Mouse (Mus musculus): ENCODE measurements around the gene Slc9a1. TPM values are rescaled to one million over a fixed set of nuclear protein-coding genes. Genes with fewer than 3 reads are reported as not detected.

The Slc9a1 gene
- polyA plus RNA-seq, 1 experiment = 30.1 TPM

DNA sequence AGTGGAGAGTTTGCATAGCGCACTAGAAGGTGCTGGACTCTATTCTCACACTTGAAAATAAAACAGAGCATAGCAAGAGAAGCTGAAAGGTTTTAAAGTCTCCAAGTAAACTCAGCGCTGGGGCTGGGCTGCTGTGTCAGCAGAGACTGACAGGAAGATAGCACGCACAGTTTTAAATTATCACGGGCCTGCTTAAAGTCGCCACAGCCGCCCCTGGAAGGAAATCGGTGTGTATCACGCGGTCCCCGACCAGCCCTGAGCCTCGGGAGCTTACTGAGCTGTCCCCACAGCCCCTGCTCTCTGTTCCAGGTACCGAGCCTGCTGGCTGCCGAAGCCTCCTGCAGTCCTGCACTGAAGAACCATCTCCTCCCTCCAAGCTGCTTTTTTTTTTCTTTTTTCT is 32.5 kb downstream of the Slc9a1 start:
- WGBS = 47% methylated on average over 13 of the region's 13 CpGs
- H3K4me1 ChIP-seq (ENCODE audit: control insufficient read depth, insufficient read depth, low read length) = no peaks in the 10 kb centered on the region
- H3K27ac ChIP-seq (ENCODE audit: insufficient read depth, low read depth, low read length) = no peak overlapping the region
- no peak for TF ChIP-seq CTCF (conservative IDR thresholded peaks at IDR 0.05; ENCODE audit: insufficient read depth, insufficient read length, low read depth, low read length)
- no peak for TF ChIP-seq POLR2A (IDR thresholded peaks at IDR 0.05; ENCODE audit: low read depth, low read length)
- H3K27me3 ChIP-seq (replicated peaks; ENCODE audit: control insufficient read depth, insufficient read depth, low read length) = no peaks in the 10 kb centered on the region
- H3K4me3 ChIP-seq (ENCODE audit: insufficient read depth, low read depth, low read length) = no peak overlapping the region
- DNase-seq = no peak
- no peaks in the 10 kb centered on the region for H3K36me3 ChIP-seq (ENCODE audit: control insufficient read depth, insufficient read depth, low read length)

DNA sequence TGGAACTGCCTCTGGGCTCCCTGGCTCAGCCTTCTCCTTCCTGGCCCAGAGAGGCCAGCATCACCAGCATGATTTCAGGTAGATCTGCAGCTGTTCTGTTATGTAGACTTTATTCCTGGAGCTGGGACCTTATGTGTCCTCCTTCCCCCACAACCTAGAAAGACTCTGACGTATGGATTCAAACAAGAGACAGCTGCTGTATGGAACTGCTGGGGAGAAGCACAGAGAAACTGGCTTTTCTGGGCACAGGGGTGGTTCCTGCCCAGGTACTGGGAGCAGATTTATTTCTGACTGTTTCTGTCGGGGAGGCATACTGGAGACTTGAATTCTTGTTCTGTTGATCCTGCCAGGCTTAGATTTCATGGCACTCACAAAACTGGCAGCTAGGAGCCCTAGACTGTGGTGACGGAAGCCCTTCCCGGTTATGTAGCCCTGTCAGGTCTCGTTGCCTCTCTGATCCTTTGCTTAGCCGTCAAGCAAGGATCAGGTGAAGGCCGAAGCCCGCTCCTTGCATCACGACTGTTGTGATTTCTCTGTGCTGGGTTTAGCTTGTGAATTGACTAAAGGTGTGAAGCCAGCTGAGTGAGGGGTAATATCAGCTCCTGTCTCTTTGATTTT is 34.2 kb downstream of the Slc9a1 start:
- H3K4me1 ChIP-seq (ENCODE audit: control insufficient read depth, insufficient read depth, low read length) = no peaks in the 10 kb centered on the region
- WGBS = 86% methylated on average over 9 of the region's 9 CpGs

DNA sequence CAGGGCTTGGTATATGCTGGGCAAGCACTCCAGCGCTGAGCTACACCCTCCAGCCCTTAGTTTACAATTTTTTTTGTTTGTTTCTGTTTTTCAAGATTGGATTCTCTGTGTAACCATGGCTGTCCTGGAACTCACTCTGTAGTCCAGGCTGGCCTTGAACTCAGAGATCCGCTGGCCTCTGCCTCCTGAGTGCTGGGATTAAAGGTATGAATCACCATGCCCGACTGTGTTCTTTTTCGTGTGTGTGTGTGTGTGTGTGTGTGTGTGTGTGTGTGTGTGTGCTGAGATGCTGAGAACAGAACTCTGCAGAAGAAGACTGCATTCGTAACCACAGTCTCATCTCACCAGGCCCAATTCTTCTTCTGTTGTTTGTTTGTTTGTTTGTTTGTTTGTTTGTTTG is 34.8 kb downstream of the Slc9a1 start:
- H3K36me3 ChIP-seq (ENCODE audit: control insufficient read depth, insufficient read depth, low read length) = no peaks in the 10 kb centered on the region
- TF ChIP-seq CTCF (conservative IDR thresholded peaks at IDR 0.05; ENCODE audit: insufficient read depth, insufficient read length, low read depth, low read length) = no peak
- H3K4me3 ChIP-seq (ENCODE audit: insufficient read depth, low read depth, low read length) = no peak overlapping the region
- DNase-seq = no peak
- no peak overlapping the region for H3K27ac ChIP-seq (ENCODE audit: insufficient read depth, low read depth, low read length)
- no peaks in the 10 kb centered on the region for H3K4me1 ChIP-seq (ENCODE audit: control insufficient read depth, insufficient read depth, low read length)
- 82% methylated on average over 5 of the region's 5 CpGs for WGBS
- H3K27me3 ChIP-seq (replicated peaks; ENCODE audit: control insufficient read depth, insufficient read depth, low read length) = no peaks in the 10 kb centered on the region

More for the DNA sequence above, 34.2 kb downstream of the Slc9a1 start:
- no peak for DNase-seq
- no peaks in the 10 kb centered on the region for H3K36me3 ChIP-seq (ENCODE audit: control insufficient read depth, insufficient read depth, low read length)
- H3K27me3 ChIP-seq (replicated peaks; ENCODE audit: control insufficient read depth, insufficient read depth, low read length) = no peaks in the 10 kb centered on the region
- H3K4me3 ChIP-seq (ENCODE audit: insufficient read depth, low read depth, low read length) = no peak overlapping the region
- TF ChIP-seq POLR2A (IDR thresholded peaks at IDR 0.05; ENCODE audit: low read depth, low read length) = no peak
- TF ChIP-seq CTCF (conservative IDR thresholded peaks at IDR 0.05; ENCODE audit: insufficient read depth, insufficient read length, low read depth, low read length) = no peak
- H3K27ac ChIP-seq (ENCODE audit: insufficient read depth, low read depth, low read length) = no peak overlapping the region

DNA sequence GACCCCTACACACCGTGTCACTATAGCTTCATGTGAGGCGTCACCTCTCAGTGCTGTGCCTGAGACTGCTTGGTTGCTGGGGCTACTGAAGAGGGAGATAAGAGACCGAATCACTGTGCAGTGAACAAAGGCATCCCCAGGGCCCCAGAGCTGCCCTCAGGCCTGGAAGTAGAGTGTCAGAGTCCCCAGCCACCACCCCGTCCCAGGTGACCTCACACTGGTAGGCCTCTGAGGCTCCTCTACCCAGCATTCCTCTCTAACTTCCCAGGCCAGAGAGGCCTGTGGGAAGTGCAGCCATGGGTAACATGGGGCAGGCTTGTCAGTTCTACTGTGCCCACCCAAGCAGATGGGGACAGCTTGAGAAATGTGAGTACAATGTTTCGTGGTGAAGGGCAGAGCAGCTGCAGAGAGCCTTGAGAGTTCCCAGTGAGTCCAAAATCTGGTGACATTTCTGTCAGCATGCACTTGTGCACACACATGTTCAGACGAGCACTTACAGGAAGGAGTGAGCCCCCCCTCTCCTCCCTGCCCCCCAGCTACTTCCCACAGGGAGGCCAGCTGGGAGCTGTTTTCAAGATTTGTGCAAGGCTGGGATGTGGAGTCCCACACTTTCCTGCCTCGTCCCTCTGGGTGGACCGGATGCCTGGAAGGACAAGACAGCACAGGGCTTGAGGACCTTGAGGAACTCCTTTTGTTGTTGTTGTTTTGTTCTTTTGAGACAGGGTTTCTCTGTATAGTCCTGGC is 37.0 kb downstream of the Slc9a1 start:
- Histone ChIP-seq H3K4me3 (ENCODE audit: insufficient read depth, low read depth, low read length) (no peak overlapping the region), H3K27ac (ENCODE audit: insufficient read depth, low read depth, low read length) (0 out of 2 replicates have a peak overlapping the region, but pooled peaks have one; percentile 21), H3K4me1 (ENCODE audit: control insufficient read depth, insufficient read depth, low read length) (no peaks in the 10 kb centered on the region), H3K36me3 (ENCODE audit: control insufficient read depth, insufficient read depth, low read length) (no peaks in the 10 kb centered on the region), H3K27me3 (replicated peaks; ENCODE audit: control insufficient read depth, insufficient read depth, low read length) (no peaks in the 10 kb centered on the region)
- no peak for DNase-seq
- WGBS = 69% methylated on average over 8 of the region's 8 CpGs
- no peak for TF ChIP-seq POLR2A (IDR thresholded peaks at IDR 0.05; ENCODE audit: low read depth, low read length)
- TF ChIP-seq CTCF (conservative IDR thresholded peaks at IDR 0.05; ENCODE audit: insufficient read depth, insufficient read length, low read depth, low read length) = no peak

DNA sequence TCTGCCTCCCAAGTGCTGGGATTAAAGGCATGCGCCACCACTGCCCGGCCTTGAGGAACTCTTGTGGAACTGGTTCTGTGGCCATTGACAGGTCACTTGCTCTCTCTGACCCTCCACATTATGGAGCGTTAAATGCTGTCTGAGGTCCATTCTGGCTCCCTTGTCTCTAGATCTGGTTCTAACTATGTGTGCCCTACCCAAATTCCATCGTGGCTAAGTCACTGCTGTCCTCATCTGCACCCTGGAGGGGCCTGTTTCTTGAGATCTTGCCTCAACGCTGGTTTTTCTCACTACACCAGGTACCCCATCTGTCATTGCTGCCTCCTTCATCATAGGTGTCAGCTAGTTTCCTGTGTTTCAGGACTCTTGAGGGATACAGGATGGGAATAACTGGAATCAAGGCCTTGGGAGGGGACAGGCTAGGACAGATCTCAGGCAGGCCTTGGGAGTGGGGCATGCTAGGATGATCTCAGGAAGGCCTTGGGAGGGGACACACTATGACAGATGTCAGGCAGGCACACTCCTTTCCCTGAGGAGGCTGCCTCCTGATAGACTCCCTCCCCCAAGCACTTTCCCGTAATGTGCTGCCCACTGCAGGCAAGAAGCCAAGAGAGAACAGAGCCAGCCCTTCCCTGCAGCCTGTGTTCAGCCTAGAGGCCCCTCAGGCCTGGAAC is 37.7 kb downstream of the Slc9a1 start:
- peak; percentile 55 for DNase-seq
- Histone ChIP-seq H3K36me3 (ENCODE audit: control insufficient read depth, insufficient read depth, low read length) (no peaks in the 10 kb centered on the region), H3K27ac (ENCODE audit: insufficient read depth, low read depth, low read length) (peak overlapping the region; percentile 21; the same call in 1 of the 2 replicates), H3K27me3 (replicated peaks; ENCODE audit: control insufficient read depth, insufficient read depth, low read length) (no peaks in the 10 kb centered on the region), H3K4me1 (ENCODE audit: control insufficient read depth, insufficient read depth, low read length) (no peaks in the 10 kb centered on the region), H3K4me3 (ENCODE audit: insufficient read depth, low read depth, low read length) (no peak overlapping the region)
- no peak for TF ChIP-seq POLR2A (IDR thresholded peaks at IDR 0.05; ENCODE audit: low read depth, low read length)
- no peak for TF ChIP-seq CTCF (conservative IDR thresholded peaks at IDR 0.05; ENCODE audit: insufficient read depth, insufficient read length, low read depth, low read length)
- WGBS = 37% methylated on average over 6 of the region's 6 CpGs

DNA sequence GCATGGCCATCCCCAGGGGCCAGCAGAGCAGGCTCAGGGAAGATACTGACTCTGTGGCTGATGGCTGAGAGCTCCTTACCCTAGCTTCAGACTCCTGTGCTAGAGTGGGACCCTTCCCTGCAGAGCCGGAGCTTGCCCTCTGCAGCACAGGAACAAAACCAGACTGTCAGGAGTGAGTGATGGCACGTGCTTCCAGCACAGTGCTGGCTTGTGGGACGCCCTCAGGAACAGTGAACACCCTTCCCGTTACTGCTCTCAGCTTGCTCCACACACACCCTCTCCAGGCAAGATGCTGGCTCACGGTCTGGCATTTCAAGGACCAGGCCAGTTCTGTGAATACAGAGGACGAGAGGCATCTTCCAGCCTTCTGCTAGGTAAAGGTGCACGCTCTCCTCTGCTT is 38.5 kb downstream of the Slc9a1 start:
- peak; percentile 50 for DNase-seq
- Histone ChIP-seq H3K27ac (ENCODE audit: insufficient read depth, low read depth, low read length) (peak overlapping the region; percentile 20), H3K4me1 (ENCODE audit: control insufficient read depth, insufficient read depth, low read length) (no peaks in the 10 kb centered on the region), H3K4me3 (ENCODE audit: insufficient read depth, low read depth, low read length) (no peak overlapping the region), H3K27me3 (replicated peaks; ENCODE audit: control insufficient read depth, insufficient read depth, low read length) (no peaks in the 10 kb centered on the region), H3K36me3 (ENCODE audit: control insufficient read depth, insufficient read depth, low read length) (no peaks in the 10 kb centered on the region)
- TF ChIP-seq CTCF (conservative IDR thresholded peaks at IDR 0.05; ENCODE audit: insufficient read depth, insufficient read length, low read depth, low read length) (no peak), POLR2A (IDR thresholded peaks at IDR 0.05; ENCODE audit: low read depth, low read length) (no peak)
- WGBS = 68% methylated on average over 7 of the region's 7 CpGs

DNA sequence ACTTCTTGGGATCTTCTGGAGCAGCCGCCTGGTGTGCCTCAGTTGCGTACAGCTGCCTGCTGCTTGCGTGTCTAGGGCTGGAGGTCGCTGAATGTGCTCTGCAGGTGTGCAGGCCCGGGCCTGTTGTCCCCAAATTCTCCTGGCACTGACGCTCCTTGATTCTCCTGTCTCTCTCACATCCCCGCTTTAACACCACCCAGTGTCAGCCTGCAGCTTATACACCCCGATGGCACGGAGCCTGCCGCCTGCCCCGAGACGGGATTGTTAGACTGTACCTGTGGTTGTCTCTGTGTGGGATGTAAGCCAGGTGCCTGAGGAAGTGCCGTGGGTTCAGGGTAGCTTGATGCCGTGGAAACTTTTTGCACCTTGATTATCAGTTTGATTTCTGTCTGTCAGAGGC is 41.5 kb downstream of the Slc9a1 start:
- no peak overlapping the region for H3K4me3 ChIP-seq (ENCODE audit: insufficient read depth, low read depth, low read length)
- no peak overlapping the region for H3K27ac ChIP-seq (ENCODE audit: insufficient read depth, low read depth, low read length)
- H3K36me3 ChIP-seq (ENCODE audit: control insufficient read depth, insufficient read depth, low read length) = no peaks in the 10 kb centered on the region
- WGBS = 95% methylated on average over 14 of the region's 14 CpGs
- no peaks in the 10 kb centered on the region for H3K4me1 ChIP-seq (ENCODE audit: control insufficient read depth, insufficient read depth, low read length)
- no peak for TF ChIP-seq CTCF (conservative IDR thresholded peaks at IDR 0.05; ENCODE audit: insufficient read depth, insufficient read length, low read depth, low read length)
- no peak for TF ChIP-seq POLR2A (IDR thresholded peaks at IDR 0.05; ENCODE audit: low read depth, low read length)
- H3K27me3 ChIP-seq (replicated peaks; ENCODE audit: control insufficient read depth, insufficient read depth, low read length) = no peaks in the 10 kb centered on the region
- no peak for DNase-seq
